Mouse (Mus musculus): ENCODE results near the gene Slc24a3. TPM values are rescaled to one million over a fixed set of nuclear protein-coding genes. Genes with fewer than 3 reads are reported as not detected.

The Slc24a3 gene
- polyA plus RNA-seq, 1 experiment, result 66.1 TPM

GRCm38 (mm10) chr2:145196501-145197042 lies 29.0 kb downstream of the Slc24a3 start:
- no peak for TF ChIP-seq FLI1 (IDR thresholded peaks at IDR 0.05; ENCODE audit: low read length)
- TF ChIP-seq GATA1 (IDR thresholded peaks at IDR 0.05; ENCODE audit: borderline replicate concordance, low read length), result no peak
- no peaks in the 10 kb centered on the region for H3K9me3 ChIP-seq

DNA sequence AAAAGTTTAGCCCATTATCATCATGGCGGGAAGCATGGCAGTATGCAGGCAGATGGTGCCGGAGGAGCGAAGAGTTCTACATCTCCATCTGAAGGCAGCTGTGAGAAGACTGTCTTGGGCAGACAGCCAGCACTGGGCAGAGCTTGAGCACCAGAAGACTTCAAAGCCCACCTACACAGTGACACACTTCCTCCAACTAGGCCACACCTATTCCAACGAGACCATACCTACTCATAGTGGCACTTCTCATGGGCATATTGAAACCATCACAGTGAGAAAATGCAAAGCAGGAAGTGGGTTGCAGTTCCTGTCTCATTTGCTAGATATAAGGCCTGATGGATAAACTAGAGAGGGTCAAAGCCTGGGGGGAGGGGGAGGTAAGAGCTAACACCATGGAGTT lies 29.5 kb downstream of the Slc24a3 start:
- TF ChIP-seq FLI1 (IDR thresholded peaks at IDR 0.05; ENCODE audit: low read length) (no peak), GATA1 (IDR thresholded peaks at IDR 0.05; ENCODE audit: borderline replicate concordance, low read length) (no peak)
- H3K4me3 ChIP-seq (replicated peaks), result peak overlapping the region; percentile 82
- H3K4me1 ChIP-seq, result peaks cover 94% of the 10 kb centered on the region
- H3K36me3 ChIP-seq (replicated peaks; ENCODE audit: low read length), result peaks cover 44% of the 10 kb centered on the region
- no peaks in the 10 kb centered on the region for H3K9me3 ChIP-seq
- no peaks in the 10 kb centered on the region for H3K27me3 ChIP-seq (replicated peaks)

More at GRCm38 (mm10) chr2:145196501-145197042, 29.0 kb downstream of the Slc24a3 start:
- H3K4me3 ChIP-seq (replicated peaks), result peak overlapping the region; percentile 82
- peaks cover 48% of the 10 kb centered on the region for H3K36me3 ChIP-seq (replicated peaks; ENCODE audit: low read length)
- no peaks in the 10 kb centered on the region for H3K27me3 ChIP-seq (replicated peaks)
- H3K4me1 ChIP-seq, result peaks cover 99% of the 10 kb centered on the region

GRCm38 (mm10) chr2:145213587-145213986 lies 46.0 kb downstream of the Slc24a3 start:
- no peaks in the 10 kb centered on the region for H3K27me3 ChIP-seq (replicated peaks)
- TF ChIP-seq GATA1 (IDR thresholded peaks at IDR 0.05; ENCODE audit: borderline replicate concordance, low read length) (no peak), FLI1 (IDR thresholded peaks at IDR 0.05; ENCODE audit: low read length) (no peak)
- H3K36me3 ChIP-seq (replicated peaks; ENCODE audit: low read length), result peaks cover 63% of the 10 kb centered on the region

DNA sequence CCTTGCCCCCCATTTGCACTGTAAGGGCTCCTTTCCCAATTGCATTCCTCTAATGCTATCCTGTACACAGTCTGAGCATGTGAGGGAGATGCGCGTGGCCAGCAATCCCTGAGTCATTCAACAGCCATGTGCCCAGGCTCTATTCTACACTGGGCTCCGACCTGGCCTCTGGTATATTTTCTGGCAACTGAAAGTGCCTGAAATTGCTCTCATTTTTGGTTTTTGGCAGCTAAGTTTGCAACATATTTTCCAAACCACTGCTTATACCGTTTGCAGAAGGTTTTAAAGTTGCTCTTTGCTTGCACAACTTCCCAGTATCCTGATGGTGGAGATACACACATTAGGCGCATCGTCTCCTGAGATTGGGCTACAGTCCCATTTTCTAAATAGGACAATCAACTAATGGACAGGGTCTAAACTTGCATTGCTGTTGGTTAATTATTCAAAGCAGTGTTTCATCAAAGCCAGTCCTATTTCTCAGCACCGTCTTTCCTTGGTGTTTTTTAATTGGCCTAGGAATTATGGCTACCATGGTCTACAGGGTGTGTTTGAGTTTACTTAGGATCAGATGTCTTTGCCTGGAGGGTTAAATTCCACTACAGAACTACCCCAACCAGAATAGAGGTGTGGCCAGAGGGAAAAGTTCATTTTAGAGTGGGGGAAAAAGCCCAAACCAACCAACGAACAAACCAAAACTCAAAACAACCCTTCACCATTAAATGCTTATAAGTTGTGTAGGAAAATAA lies 46.7 kb downstream of the Slc24a3 start:
- Histone ChIP-seq H3K36me3 (replicated peaks; ENCODE audit: low read length) (peaks cover 63% of the 10 kb centered on the region), H3K9me3 (0 out of 2 replicates have a peak, but pooled peaks cover 2% of the 10 kb centered on the region), H3K27me3 (replicated peaks) (no peaks in the 10 kb centered on the region), H3K4me3 (replicated peaks) (peak overlapping the region; percentile 10), H3K4me1 (peaks cover 85% of the 10 kb centered on the region)
- TF ChIP-seq FLI1 (IDR thresholded peaks at IDR 0.05; ENCODE audit: low read length) (no peak), GATA1 (IDR thresholded peaks at IDR 0.05; ENCODE audit: borderline replicate concordance, low read length) (no peak)

More at GRCm38 (mm10) chr2:145213587-145213986, 46.0 kb downstream of the Slc24a3 start:
- Histone ChIP-seq H3K4me1 (peaks cover 85% of the 10 kb centered on the region), H3K4me3 (replicated peaks) (no peak overlapping the region), H3K9me3 (0 out of 2 replicates have a peak, but pooled peaks cover 2% of the 10 kb centered on the region)

- H3K9me3 ChIP-seq, result 0 out of 2 replicates have a peak, but pooled peaks cover 2% of the 10 kb centered on the region
- TF ChIP-seq FLI1 (IDR thresholded peaks at IDR 0.05; ENCODE audit: low read length) (no peak), GATA1 (IDR thresholded peaks at IDR 0.05; ENCODE audit: borderline replicate concordance, low read length) (no peak)
- no peaks in the 10 kb centered on the region for H3K27me3 ChIP-seq (replicated peaks)
- peaks cover 85% of the 10 kb centered on the region for H3K4me1 ChIP-seq
- no peak overlapping the region for H3K4me3 ChIP-seq (replicated peaks)
- peaks cover 64% of the 10 kb centered on the region for H3K36me3 ChIP-seq (replicated peaks; ENCODE audit: low read length)
Observed at GRCm38 (mm10) chr2:145216580-145216979, 49.0 kb downstream of the Slc24a3 start.

- H3K9me3 ChIP-seq, result no peaks in the 10 kb centered on the region
- no peaks in the 10 kb centered on the region for H3K27me3 ChIP-seq (replicated peaks)
- H3K4me1 ChIP-seq, result peaks cover 92% of the 10 kb centered on the region
- H3K36me3 ChIP-seq (replicated peaks; ENCODE audit: low read length), result peaks cover 62% of the 10 kb centered on the region
- H3K4me3 ChIP-seq (replicated peaks), result no peak overlapping the region
- TF ChIP-seq GATA1 (IDR thresholded peaks at IDR 0.05; ENCODE audit: borderline replicate concordance, low read length), result no peak
- TF ChIP-seq FLI1 (IDR thresholded peaks at IDR 0.05; ENCODE audit: low read length), result no peak
Observed at GRCm38 (mm10) chr2:145217422-145217821, 49.9 kb downstream of the Slc24a3 start.

GRCm38 (mm10) chr2:145219246-145219645 lies 51.7 kb downstream of the Slc24a3 start:
- no peak for TF ChIP-seq FLI1 (IDR thresholded peaks at IDR 0.05; ENCODE audit: low read length)
- TF ChIP-seq GATA1 (IDR thresholded peaks at IDR 0.05; ENCODE audit: borderline replicate concordance, low read length), result no peak
- H3K27me3 ChIP-seq (replicated peaks), result no peaks in the 10 kb centered on the region
- H3K36me3 ChIP-seq (replicated peaks; ENCODE audit: low read length), result peaks cover 57% of the 10 kb centered on the region
- peaks cover 91% of the 10 kb centered on the region for H3K4me1 ChIP-seq
- peak overlapping the region; percentile 47 for H3K4me3 ChIP-seq (replicated peaks)
- no peaks in the 10 kb centered on the region for H3K9me3 ChIP-seq

- Histone ChIP-seq H3K4me1 (peaks cover 91% of the 10 kb centered on the region), H3K4me3 (replicated peaks) (peak overlapping the region; percentile 57), H3K27me3 (replicated peaks) (no peaks in the 10 kb centered on the region), H3K36me3 (replicated peaks; ENCODE audit: low read length) (peaks cover 40% of the 10 kb centered on the region), H3K9me3 (no peaks in the 10 kb centered on the region)
- TF ChIP-seq FLI1 (IDR thresholded peaks at IDR 0.05; ENCODE audit: low read length) (no peak), GATA1 (IDR thresholded peaks at IDR 0.05; ENCODE audit: borderline replicate concordance, low read length) (no peak; the same call in 2 of the 3 replicates)
Observed at GRCm38 (mm10) chr2:145223646-145224045, 56.1 kb downstream of the Slc24a3 start.

- Histone ChIP-seq H3K4me3 (replicated peaks) (peak overlapping the region; percentile 85), H3K4me1 (peaks cover 88% of the 10 kb centered on the region), H3K9me3 (no peaks in the 10 kb centered on the region), H3K27me3 (replicated peaks) (no peaks in the 10 kb centered on the region), H3K36me3 (replicated peaks; ENCODE audit: low read length) (peaks cover 42% of the 10 kb centered on the region)
- TF ChIP-seq FLI1 (IDR thresholded peaks at IDR 0.05; ENCODE audit: low read length), result no peak
- no peak for TF ChIP-seq GATA1 (IDR thresholded peaks at IDR 0.05; ENCODE audit: borderline replicate concordance, low read length)
Observed at GRCm38 (mm10) chr2:145225640-145226039, 58.1 kb downstream of the Slc24a3 start.

DNA sequence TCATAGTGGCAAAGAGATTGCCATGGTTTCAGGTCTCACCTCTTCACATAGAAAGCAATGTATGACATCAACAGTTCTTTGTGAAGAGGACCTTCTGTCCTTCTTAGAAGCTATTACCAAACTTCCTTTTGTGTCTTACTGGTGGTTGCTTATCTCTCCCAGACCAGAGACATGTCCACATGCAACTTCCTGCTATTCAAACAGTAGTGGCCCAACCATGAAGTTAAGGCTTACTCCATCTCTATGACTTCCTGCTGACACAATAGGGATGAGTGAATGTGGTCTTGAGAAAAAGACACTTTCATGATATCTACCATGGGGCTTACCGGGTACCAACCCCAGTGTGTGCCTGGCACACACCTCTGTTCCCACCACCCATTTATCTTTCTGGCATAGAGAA lies 58.5 kb downstream of the Slc24a3 start:
- peaks cover 89% of the 10 kb centered on the region for H3K4me1 ChIP-seq
- H3K27me3 ChIP-seq (replicated peaks), result no peaks in the 10 kb centered on the region
- peak; percentile 63; the same call in 1 of the 2 replicates for TF ChIP-seq FLI1 (IDR thresholded peaks at IDR 0.05; ENCODE audit: low read length)
- TF ChIP-seq GATA1 (IDR thresholded peaks at IDR 0.05; ENCODE audit: borderline replicate concordance, low read length), result peak; percentile 99
- peak overlapping the region; percentile 67 for H3K4me3 ChIP-seq (replicated peaks)
- no peaks in the 10 kb centered on the region for H3K9me3 ChIP-seq
- peaks cover 40% of the 10 kb centered on the region for H3K36me3 ChIP-seq (replicated peaks; ENCODE audit: low read length)
